Mouse (Mus musculus) MN1 (cell line): ENCODE measurements around the gene Il10rb.
"Not testable (repeated sequence)": the region's sequence is repeated elsewhere in the genome, so short reads cannot be mapped to it uniquely, and the experiment has no call there.

Source experiments
- DNase-seq: peaks from one replicate; pipeline ENCODE4 v3.0.0-alpha.2; 2016; ENCODE audit warnings: low spot score

Il10rb gene

DNA sequence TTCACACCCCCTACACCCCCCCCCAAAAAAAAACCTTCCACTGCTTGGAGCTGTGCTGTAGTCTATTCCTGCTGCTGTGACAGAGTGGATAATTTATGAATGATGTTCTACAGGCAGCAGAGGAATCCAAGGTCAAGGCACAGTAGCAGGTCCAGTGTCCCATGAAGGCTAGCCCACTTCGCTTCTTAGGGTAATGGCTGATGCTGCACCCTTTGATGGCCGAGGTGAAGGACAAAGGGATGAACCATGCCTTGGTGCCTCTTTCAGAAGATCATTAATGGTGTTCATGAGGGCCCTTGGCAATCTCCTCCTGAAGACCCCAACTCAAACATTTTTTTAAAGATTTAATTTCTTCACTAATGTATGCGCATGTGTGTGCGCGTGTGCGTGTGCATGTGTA lies 10.4 kb downstream of the Il10rb start:
- DNase-seq: no peak

DNA sequence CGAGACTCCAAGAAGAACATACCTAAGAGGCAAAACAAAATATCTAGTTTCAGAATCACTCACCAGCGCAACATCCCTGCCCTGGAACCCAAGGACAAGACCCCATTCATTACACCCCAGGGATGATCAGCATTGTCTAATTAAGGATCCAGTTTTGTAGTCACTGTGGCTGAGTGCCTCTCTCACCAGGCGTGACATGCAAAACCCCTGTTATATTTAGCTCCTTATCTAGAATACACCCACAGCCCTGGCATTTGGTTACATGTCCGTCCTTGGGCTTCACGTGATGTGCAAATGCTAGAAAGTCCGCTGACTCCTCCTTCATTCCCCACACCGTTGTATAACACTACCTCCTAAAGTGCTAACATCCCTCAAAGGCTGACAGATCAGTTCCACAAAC lies 11.0 kb downstream of the Il10rb start:
- no peak for DNase-seq

DNA sequence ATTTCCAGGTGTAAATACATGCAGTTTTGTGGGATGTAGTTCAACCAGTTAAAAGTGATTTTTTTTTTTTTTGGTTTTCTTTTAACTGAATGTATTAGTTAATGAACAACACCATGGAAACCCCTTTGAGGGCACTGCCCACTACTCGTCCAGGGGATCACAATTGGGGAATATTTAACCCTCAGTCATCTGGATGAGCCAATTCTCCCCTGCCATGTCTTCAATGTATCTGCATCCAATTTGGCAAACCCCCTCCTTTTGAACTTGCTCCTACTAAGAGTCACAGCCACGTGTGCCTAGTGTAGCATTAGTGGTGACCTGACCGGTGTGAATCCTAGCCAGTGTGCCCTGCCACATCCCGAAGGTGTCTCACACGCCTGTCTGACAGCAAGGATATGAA lies 12.6 kb downstream of the Il10rb start:
- DNase-seq: no peak

DNA sequence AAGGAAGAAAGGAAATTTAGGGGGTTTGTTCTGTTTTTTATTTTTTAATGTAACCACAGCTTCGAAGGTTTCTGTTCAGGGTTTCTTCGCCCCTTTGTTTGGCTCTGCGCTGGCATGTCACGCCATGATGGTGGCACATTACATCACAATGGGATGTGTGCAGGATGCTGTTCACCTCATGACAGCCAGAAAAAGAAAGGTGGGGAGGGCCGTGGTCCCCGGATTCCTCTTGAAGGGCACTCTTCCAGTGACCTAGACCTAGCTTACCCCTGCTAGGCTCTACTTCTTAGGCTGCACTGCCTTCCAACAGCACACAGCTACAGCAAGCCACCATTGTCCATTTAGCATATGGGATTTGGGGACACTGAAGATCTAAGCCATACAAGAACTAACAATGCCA lies 19.9 kb downstream of the Il10rb start:
- no peak for DNase-seq

DNA sequence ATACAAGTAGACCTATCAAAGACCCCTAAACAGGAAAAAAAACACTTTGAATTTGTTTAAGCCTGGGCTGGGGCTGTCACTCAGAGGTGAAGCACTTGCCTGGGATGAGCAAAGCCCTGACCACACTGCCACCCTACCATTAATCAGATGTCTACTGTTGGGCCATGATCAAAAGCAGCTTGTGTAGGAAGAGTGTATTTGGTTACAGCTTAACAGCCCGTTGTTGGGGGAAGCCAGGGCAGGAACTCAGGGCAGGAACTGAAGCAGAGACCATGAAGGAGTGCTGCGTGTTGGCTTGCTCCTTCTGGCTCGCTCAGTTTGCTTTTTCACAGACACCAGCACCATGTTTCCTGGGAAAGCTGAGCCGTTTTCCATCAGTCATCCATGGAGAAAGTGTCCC lies 20.6 kb downstream of the Il10rb start:
- no peak for DNase-seq

DNA sequence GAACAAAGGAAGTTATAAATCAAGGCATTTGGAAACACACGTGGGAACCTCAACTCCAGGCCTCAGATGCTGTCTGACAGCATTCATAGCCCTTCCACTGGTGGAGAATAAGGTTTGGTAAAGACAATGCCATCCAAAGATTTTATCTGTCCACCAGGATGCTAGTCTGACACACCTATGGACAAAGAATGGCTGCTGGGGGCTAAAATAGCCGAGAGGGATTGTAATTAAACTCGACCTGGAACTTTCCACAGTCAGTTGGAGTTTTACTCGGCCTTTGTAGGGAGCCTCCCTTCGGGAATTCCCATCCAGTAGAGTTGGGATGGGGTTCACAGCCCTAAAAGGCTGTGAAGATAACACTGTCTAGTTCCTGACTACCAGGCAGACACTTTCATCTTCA lies 21.5 kb downstream of the Il10rb start:
- no peak for DNase-seq

DNA sequence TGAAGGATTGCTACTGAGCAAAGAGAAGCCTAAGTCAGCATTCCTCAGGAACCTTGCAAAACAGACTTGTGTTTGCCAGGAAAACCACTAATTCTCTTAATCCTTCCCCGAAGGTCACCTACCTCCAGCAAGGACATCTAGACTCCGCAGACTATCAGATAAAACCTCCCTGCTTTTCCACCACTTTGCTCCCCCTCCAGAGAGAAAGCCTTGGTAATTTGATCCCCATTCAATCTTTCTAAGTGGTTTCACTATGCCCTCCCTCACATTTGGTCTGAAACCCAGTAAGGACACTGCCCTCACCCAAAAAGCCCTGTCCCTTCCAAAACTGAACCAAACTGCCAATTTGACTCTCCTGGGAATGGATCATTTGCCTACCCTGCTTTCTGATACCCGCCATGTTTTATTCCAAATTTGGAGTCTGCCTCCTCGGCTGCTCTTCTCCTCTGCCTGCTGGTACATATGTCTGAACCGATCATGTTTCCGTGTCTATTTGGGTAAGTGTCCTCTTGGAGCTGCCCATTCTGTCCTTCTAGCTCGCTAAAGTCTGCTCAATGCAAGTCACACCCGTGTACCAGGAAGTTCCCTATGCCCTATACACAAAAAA lies 22.4 kb downstream of the Il10rb start:
- no peak for DNase-seq

DNA sequence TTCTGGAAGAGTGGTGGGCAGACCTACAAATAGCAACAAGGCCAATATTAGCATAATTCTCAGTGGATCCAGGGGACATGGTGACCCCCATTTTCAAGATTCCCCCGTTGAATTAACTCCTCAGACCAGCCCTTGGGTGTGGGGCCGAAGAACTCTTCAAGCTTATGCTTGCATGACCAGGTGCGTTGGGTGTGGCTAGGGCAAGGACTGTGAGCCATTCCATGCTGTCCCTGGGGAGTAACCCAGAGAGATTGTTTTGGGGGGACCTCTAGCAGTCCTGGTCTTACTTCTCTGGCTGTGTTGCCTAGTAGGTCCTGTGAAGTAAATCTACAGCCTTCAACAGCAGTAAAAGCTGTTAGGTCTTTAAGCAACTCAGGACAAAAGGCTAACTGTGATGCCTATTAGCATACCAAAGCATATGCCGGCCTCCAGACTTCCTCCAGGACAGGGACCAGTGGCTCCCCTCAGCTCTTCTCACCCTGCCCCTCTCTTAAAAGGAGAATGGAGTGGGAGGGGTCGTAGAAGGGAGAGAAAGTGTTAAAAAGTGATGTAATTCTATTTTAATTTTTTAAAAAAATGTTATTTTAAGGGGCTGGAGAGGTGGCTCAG lies 26.9 kb downstream of the Il10rb start:
- no peak for DNase-seq

DNA sequence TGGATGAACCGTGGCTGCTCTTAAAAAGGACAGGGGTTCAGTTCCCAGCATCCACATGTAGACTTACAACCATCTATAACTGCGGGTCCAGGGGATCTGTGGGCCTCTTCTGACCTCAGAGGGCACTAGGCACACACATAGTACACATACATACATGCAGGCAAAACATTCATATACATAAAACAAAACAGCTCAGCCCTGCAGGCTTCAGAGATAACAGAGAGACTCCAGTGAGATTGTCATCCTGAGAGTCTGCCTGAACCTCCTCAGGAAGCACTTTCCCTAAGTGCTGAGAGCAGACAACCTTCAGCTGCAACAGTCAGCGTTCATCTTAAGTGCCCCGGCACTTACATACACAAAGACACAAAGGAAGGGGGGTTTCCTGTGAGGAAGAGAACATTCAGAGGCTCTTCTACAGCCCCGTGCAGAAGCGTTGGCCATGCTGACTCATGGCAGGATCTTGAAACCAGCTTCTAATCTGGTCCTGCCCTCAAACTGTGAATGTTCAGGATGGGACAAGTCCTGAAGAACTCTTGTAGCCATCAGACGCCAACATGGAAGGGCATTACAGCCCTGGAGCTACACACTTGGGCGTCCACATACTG lies 27.5 kb downstream of the Il10rb start:
- DNase-seq: no peak

DNA sequence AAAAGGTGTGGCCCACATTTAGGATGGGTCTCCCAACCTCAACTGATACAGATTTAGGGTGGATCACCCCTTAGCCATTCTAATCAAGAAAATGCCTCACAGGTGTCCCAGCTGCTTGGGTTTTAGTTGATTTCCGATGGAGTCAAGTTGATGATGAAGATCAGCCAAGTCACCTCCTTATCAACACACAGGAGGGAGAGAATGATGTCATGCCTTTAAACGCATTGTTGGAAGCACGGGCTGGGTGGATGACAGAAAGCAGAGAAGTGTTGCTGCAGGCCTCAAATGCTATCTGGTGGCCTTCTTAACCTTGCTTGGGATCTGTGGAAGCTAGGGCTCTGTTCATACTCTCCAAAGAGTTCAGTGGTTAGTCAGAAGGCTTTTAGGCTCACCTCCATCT lies 28.2 kb downstream of the Il10rb start:
- no peak for DNase-seq

DNA sequence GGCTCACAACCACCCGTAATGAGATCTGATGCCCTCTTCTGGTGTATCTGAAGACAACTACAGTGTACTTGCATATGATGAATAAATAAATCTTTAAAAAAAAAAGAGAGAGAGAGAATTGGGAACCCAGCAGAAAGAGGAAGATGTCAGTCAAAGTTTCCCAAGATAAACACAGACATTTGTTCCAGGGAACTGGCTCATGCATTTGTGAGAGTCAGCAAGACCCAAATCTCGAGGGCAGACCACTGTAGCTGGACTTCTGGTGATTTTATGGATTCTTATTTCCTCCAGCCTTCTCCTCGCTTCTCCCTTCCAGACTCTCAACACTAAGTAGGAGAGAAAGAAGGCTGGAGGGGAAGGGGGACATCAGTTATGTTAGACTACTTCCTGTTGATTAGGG lies 32.1 kb downstream of the Il10rb start:
- DNase-seq: no peak

DNA sequence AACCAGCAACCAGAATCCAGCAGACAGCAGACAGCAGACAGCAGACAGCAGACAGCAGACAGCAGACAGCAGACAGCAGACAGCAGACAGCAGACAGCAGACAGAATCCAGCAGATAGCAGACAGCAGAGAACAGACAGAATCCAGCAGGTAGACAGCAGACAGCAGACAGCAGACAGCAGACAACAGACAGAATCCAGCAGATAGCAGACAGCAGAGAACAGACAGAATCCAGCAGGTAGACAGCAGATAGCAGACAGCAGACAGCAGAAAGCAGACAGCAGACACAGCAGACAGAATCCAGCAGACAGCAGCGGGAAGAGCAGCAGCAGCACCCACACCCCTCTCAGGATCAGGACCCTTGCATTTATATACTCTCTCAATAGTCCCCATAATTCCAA lies 32.6 kb downstream of the Il10rb start:
- not testable (repeated sequence) for DNase-seq

DNA sequence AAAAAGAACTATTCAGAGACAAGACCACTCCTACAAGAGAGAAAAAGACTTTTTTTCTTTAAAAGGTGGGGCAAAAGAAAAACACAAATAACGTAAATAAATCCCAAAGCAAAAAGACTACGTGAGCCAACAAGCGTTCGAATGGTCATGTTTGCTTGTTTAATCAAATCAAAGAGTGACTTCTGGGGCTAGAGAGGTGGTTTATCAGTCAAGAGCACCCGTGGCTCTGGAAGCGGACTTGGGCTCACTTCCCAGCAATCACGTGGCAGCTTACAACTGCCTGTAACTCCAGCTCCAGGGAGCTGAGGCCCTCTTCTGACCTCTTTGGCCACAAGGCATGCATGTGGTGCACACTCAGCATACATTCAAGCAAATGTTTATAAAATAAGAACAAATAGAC lies 35.4 kb downstream of the Il10rb start:
- DNase-seq: peak; percentile 45

DNA sequence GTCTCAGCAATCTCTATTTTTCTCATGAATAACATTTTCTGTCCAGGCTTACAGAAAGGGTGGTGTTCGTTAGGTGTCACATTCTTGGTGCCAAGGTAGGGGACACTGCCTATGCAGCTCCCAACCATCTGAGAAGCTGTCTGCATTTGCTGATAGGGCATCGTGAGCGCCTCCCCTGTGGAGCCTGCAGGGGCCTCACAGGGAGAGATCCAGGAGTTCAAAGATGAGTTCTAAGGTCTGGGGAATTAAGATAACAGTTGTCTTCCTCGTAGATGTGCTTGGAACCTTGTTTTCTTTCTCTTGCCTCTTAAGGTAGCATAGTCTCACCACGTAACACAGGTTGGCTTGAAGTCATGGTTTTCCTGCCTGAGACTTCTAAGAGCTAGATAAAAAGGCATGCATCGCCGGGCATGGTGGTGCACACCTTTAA lies 35.9 kb downstream of the Il10rb start:
- DNase-seq: no peak

DNA sequence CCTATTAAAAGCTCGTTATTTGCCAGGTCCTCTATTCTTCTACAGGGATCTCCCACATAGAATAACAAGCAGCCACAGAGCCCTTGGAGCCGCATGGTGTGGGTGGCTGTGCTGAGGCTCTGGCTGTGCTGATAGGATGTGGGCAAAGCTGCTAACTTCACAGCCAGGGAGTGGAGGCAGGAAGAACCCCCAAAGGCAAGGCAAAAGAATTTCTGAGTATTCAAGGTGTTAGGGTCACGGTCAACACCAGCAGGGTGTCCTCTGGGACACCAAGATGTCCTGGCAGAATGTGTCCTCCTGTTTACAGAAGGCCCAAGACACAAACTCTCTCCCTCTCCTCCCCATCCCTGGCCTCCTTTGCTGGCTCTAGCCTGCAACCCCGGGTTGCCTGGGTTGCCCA lies 36.5 kb downstream of the Il10rb start:
- DNase-seq: no peak

DNA sequence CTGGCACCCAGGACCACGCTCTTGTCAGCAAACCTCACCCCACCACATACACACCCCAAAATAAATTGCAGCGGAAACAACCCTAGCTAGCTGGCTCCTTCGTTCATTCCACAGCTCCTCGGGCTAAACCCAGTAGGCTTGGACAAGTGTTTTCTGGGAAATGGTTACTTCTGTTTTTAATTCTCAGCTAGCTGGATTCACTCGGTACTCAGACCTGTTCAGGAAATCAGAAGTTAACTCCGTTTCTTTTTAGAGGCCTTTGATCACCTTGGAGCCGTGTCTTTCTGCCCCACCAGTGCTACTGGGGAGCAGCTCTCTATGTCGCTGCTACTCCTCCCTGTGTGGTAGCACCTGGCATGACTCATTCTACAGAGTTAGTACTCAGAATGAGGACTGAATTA lies 37.2 kb downstream of the Il10rb start:
- no peak for DNase-seq

DNA sequence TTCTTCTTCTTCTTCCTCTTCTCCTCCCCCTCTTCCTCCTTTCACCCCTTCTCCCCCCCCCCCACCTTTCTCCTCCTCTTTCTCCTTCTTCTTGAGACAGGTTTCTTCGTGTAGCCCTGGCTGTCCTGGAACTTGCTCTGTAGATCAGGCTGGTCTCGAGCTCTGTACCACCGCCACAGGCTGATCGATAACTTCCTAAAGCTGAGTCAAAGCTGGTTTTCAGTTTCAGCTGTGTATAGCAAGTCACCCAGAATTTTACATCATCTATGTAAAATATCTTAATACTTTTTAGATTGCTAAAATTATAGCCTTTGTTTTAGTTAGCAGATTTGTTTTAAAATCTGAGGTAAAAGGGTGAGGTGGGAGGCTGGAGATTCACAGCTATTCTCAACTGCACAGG lies 38.9 kb downstream of the Il10rb start:
- no peak for DNase-seq

DNA sequence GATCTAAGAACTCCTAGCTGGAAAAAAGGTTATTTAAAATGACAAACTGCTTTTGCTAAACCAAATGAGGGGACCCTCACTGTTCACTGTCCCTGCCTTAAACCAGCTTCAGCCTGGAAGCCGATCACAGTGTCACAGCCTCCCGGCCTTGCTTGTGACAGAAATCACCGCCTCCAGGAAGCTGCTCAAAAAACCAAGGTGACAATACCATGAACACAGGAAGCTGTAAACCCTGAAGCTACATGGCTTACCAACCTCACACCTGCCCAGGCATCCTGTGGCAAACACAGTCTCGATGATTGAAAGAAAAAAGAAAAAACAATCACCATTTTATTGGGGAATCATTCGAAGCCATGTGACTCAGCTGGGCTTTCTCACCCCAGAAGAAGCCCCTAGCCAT lies 39.6 kb downstream of the Il10rb start:
- DNase-seq: no peak

DNA sequence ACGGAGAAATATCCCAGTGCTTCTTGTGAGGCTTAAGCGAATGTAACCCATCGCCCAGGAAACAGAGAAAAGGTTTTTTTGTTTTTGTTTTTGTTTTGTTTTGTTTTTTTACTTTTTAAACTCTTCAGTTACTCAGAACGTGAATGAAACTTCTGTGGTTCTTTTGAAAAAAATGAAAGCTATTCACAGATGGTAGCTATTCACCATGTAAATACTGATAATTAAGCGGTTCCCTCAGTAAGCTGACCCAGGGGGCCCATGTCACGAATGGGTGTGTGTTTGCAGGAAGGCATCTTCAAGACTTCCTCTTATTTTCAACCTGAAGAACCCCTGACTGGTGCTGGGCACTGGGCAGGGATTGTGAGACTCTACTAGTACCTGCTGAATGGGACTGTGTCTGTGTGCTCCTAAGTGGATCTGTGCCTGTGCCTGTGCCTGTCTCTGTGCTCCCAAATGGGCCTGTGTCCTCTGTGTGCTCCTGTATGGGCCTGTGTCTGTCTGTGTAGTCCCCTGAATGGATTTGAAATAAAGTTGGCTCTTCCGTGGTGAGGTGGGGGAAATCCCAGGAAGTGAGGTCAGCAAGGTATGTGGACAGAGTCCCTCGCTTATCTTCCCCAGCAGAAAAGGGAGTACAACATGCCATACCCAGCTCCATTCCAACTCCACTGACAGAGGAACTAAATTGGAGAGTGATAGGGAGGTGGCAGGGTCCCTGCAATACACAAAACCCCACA lies 41.0 kb downstream of the Il10rb start:
- no peak for DNase-seq

DNA sequence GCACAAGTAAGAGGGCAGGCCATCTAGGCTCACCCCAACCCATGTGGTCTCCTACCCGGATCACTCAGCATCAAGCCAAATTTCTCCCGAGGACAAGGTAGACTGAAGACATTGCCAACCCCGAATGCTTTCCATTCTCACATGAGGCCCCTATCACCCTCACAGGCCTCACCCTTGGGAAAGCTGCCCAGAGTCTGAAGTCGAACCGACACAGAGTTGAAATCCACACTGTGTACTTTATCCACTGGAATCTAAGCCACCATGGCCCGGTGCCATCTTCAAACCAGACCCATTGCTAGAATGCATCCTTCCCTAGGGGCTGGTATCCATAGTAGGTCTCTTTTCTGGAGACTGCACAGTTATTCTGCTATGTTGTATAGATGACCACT lies 41.5 kb downstream of the Il10rb start:
- no peak for DNase-seq

DNA sequence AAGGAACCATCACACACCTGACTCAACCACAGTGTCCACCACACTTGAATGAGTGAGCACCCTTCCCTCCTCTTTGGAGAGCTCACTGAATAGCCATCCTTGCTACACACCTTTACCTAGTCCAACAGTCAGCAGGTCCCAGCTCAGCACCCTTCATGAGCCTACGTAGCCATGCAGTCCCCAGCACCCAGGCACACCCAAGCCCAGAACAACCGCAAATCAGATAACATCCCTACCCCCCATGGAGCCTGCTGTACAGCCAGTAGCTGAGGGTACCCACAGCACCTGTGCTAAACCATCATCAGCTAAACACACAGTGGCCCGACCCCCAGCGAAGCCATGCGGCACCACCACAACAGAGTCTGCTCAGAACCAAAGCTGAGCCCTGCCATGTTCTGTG lies 42.1 kb downstream of the Il10rb start:
- no peak for DNase-seq

DNA sequence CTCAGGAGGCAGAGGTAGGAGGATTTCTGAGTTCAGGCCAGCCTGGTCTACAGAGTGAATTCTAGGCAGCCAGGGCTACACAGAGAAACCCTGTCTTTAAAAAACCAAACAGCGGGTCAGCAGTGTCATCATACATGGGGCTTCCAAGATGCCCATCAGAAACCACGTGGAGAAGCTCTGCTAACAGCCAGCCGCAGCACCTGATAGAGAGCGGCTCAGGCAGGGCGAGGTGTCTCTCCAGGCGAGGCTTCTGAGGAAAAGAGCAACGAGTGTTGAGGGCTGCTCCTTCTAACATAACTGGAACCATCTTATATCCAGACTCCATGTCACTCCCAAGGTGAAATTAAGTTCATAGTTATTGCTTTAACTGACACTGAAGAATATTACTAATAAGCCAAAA lies 42.9 kb downstream of the Il10rb start:
- DNase-seq: no peak
